Mouse (Mus musculus): Measurements from ENCODE around the gene Car9. TPM values are rescaled to one million over a fixed set of nuclear protein-coding genes. Genes with fewer than 3 reads are reported as not detected.

Gene Car9
- total RNA-seq, 4 experiments from 2014 or later: 0.25 to 1.0 (median 0.52) TPM

- peak; percentile 98 for DNase-seq (ENCODE audit: low spot score)
Observed at GRCm38 (mm10) chr4:43561997-43562768, 55.4 kb downstream of the Car9 start, which contains the start of the genes Creb3 and Tln1. Gene Creb3 (plus strand): TSS chr4:43562332. Gene Tln1 (minus strand): TSS chr4:43562691.

GRCm38 (mm10) chr4:43562769-43563600, 56.2 kb downstream of the Car9 start:
- no peak for DNase-seq (ENCODE audit: low spot score)

Other genes with a start within 250 kb of the Car9 start
- under 1 TPM in 1 of 4 experiments, not detected in 3; 0.09 TPM for gene Atp8b5, start 239.8 kb upstream of the Car9 start, total RNA-seq (2022)
- gene Rusc2, start 125.0 kb upstream of the Car9 start, total RNA-seq (2022): 10 to 100 TPM; 47.4 to 58.6 (median 48.9) TPM
- gene Fam166b, start 77.8 kb upstream of the Car9 start, total RNA-seq (2022): not detected
- 10 to 100 TPM; 31.3 to 38.2 (median 35.2) TPM for gene Tesk1, start 65.0 kb upstream of the Car9 start, total RNA-seq (2022)
- 1 to 10 TPM in 1 of 4 experiments, under 1 TPM in 3; 0.24 to 1.1 (median 0.69) TPM for gene Cd72, start 52.3 kb upstream of the Car9 start, total RNA-seq (2022)
- gene Sit1, start 23.2 kb upstream of the Car9 start, total RNA-seq (2022): not detected
- gene Ccdc107, start 14.1 kb upstream of the Car9 start, total RNA-seq (2022): 10 to 100 TPM; 28.7 to 39.4 (median 32.4) TPM
- not detected for gene Arhgef39, start 7.3 kb upstream of the Car9 start, total RNA-seq (2022)
- 10 to 100 TPM; 25.4 to 34.9 (median 31.1) TPM for gene Tpm2, start 16.8 kb downstream of the Car9 start, total RNA-seq (2022)
- gene Creb3, start 55.4 kb downstream of the Car9 start, total RNA-seq (2022): 10 to 100 TPM; 39.7 to 48.8 (median 43.2) TPM
- gene Tln1, start 55.7 kb downstream of the Car9 start, total RNA-seq (2022): 100 to 1,000 TPM in 2 of 4 experiments, 10 to 100 TPM in 2; 96.1 to 117 (median 101) TPM
- 10 to 100 TPM; 31.3 to 39.6 (median 34.6) TPM for gene Rgp1, start 71.7 kb downstream of the Car9 start, total RNA-seq (2022)
- gene Gba2, start 71.9 kb downstream of the Car9 start, total RNA-seq (2022): 10 to 100 TPM; 11.7 to 14.0 (median 13.0) TPM
- gene Msmp, start 77.5 kb downstream of the Car9 start, total RNA-seq (2022): under 1 TPM in 1 of 4 experiments, not detected in 3; 0.52 TPM
- 10 to 100 TPM; 41.4 to 57.5 (median 44.0) TPM for gene Npr2, start 125.0 kb downstream of the Car9 start, total RNA-seq (2022)
- gene Spag8, start 146.6 kb downstream of the Car9 start, total RNA-seq (2022): under 1 TPM in 1 of 4 experiments, not detected in 3; 0.53 TPM
- gene Hint2, start 149.5 kb downstream of the Car9 start, total RNA-seq (2022): 100 to 1,000 TPM; 162 to 188 (median 167) TPM
- 10 to 100 TPM; 20.3 to 24.0 (median 21.7) TPM for gene Tmem8b, start 162.0 kb downstream of the Car9 start, total RNA-seq (2022)
- gene Fam221b, start 162.2 kb downstream of the Car9 start, total RNA-seq (2022): under 1 TPM; 0.14 to 0.38 (median 0.28) TPM
- gene Olfr70, start 193.8 kb downstream of the Car9 start, total RNA-seq (2022): not detected
- not detected for gene Olfr71, start 203.3 kb downstream of the Car9 start, total RNA-seq (2022)
- 1 to 10 TPM; 3.0 to 4.4 (median 4.3) TPM for gene Hrct1, start 220.2 kb downstream of the Car9 start, total RNA-seq (2022)
- 1 to 10 TPM; 3.6 to 4.4 (median 4.1) TPM for gene Spaar, start 223.1 kb downstream of the Car9 start, total RNA-seq (2022)